9 mouse cellular contexts compared by ENCODE assay signal in genomic region chr11:70014051-70014450, GRCm38 (mm10). TPM values are rescaled to one million over a fixed set of nuclear protein-coding genes. Genes with fewer than 3 reads are reported as not detected.
DNase-seq lines count a peak whose midpoint lies in the region; ATAC-seq and TF ChIP-seq lines count a peak whose summit lies in the region.
"Had no signal": no experiment of that assay in that cellular context is flagged by ENCODE, and none has a peak within 500 bp of the region (broad histone marks: within the 10 kb centered on the region; RNA-seq: fewer than 3 reads in every experiment).

No protein-coding gene starts in this region.

- WGBS in hindbrain, embryonic 10.5 days: 65% methylated on average over 5 of the region's 5 CpGs
- WGBS in hindbrain, embryonic 11.5 days: 59% methylated on average over 5 of the region's 5 CpGs
- WGBS in embryonic facial prominence, embryonic 13.5 days: 61% methylated on average over 5 of the region's 5 CpGs
- WGBS in hindbrain, postnatal 0 days: 71% methylated on average over 5 of the region's 5 CpGs
- 60% methylated on average over 5 of the region's 5 CpGs for WGBS in midbrain, embryonic 13.5 days

- H3K4me2 ChIP-seq in hindbrain, embryonic 11.5 days (replicated peaks; ENCODE audit: low read depth, low read length): no peak overlapping the region
- peak overlapping the region; percentile 85 for H3K4me2 ChIP-seq in embryonic facial prominence, embryonic 13.5 days
- H3K4me2 ChIP-seq in hindbrain, postnatal 0 days (ENCODE audit: low read depth, low read length): no peak overlapping the region
- peak overlapping the region; percentile 91; the same call in 1 of the 2 replicates for H3K4me2 ChIP-seq in midbrain, embryonic 13.5 days (replicated peaks)

- peaks cover 54% of the 10 kb centered on the region for H3K36me3 ChIP-seq in hindbrain, embryonic 10.5 days
- H3K36me3 ChIP-seq in hindbrain, embryonic 11.5 days (ENCODE audit: control insufficient read depth, insufficient read depth, low read length): peaks cover 12% of the 10 kb centered on the region
- peaks cover 53% of the 10 kb centered on the region for H3K36me3 ChIP-seq in embryonic facial prominence, embryonic 13.5 days
- peaks cover 37% of the 10 kb centered on the region for H3K36me3 ChIP-seq in hindbrain, postnatal 0 days (ENCODE audit: insufficient read depth, low read length)
- H3K36me3 ChIP-seq in midbrain, embryonic 13.5 days: peaks cover 46% of the 10 kb centered on the region

- peak overlapping the region; percentile 20; the same call in 1 of the 2 replicates for H3K4me3 ChIP-seq in hindbrain, embryonic 10.5 days
- H3K4me3 ChIP-seq in hindbrain, embryonic 11.5 days (ENCODE audit: low read depth, low read length): no peak overlapping the region
- no peak overlapping the region for H3K4me3 ChIP-seq in embryonic facial prominence, embryonic 13.5 days
- no peak overlapping the region for H3K4me3 ChIP-seq in hindbrain, postnatal 0 days (ENCODE audit: low read length)
- H3K4me3 ChIP-seq in midbrain, embryonic 13.5 days (replicated peaks): peak overlapping the region; percentile 65; the same call in 1 of the 2 replicates

- peaks cover 50% of the 10 kb centered on the region for H3K4me1 ChIP-seq in hindbrain, embryonic 10.5 days (replicated peaks)
- peaks cover 11% of the 10 kb centered on the region for H3K4me1 ChIP-seq in hindbrain, embryonic 11.5 days (replicated peaks; ENCODE audit: control insufficient read depth, insufficient read depth, low read length)
- peaks cover 25% of the 10 kb centered on the region for H3K4me1 ChIP-seq in embryonic facial prominence, embryonic 13.5 days
- H3K4me1 ChIP-seq in hindbrain, postnatal 0 days (ENCODE audit: insufficient read depth, low read length): peaks cover 22% of the 10 kb centered on the region
- H3K4me1 ChIP-seq in midbrain, embryonic 13.5 days (replicated peaks): peaks cover 38% of the 10 kb centered on the region

- H3K27me3 ChIP-seq in hindbrain, embryonic 10.5 days (ENCODE audit: insufficient read depth, poor library complexity, severe bottlenecking): no peaks in the 10 kb centered on the region
- no peaks in the 10 kb centered on the region for H3K27me3 ChIP-seq in hindbrain, embryonic 11.5 days (ENCODE audit: control insufficient read depth, insufficient read depth, low read length)
- H3K27me3 ChIP-seq in embryonic facial prominence, embryonic 13.5 days: no peaks in the 10 kb centered on the region
- no peaks in the 10 kb centered on the region for H3K27me3 ChIP-seq in hindbrain, postnatal 0 days (ENCODE audit: insufficient read depth, low read length)
- no peaks in the 10 kb centered on the region for H3K27me3 ChIP-seq in midbrain, embryonic 13.5 days

- no peak for DNase-seq in hindbrain, embryonic 10.5 days (ENCODE audit: low spot score)
- no peak for DNase-seq in hindbrain, embryonic 11.5 days (ENCODE audit: low spot score)
- DNase-seq in hindbrain, postnatal 0 days (ENCODE audit: low spot score): no peak
- DNase-seq in spleen, adult 18-20 months: no peak
- DNase-seq: cerebellum, adult 9-10 months had no signal

- no peaks in the 10 kb centered on the region for H3K9me3 ChIP-seq in hindbrain, embryonic 10.5 days
- H3K9me3 ChIP-seq in hindbrain, embryonic 11.5 days (ENCODE audit: control insufficient read depth, low read length): no peaks in the 10 kb centered on the region
- no peaks in the 10 kb centered on the region for H3K9me3 ChIP-seq in embryonic facial prominence, embryonic 13.5 days
- no peaks in the 10 kb centered on the region for H3K9me3 ChIP-seq in hindbrain, postnatal 0 days (ENCODE audit: low read length)
- no peaks in the 10 kb centered on the region for H3K9me3 ChIP-seq in midbrain, embryonic 13.5 days
- H3K9me3 ChIP-seq: G1E had no signal

- H3K9ac ChIP-seq in hindbrain, embryonic 11.5 days (ENCODE audit: low read depth, low read length): no peak overlapping the region
- H3K9ac ChIP-seq in embryonic facial prominence, embryonic 13.5 days: peak overlapping the region; percentile 84
- no peak overlapping the region for H3K9ac ChIP-seq in hindbrain, postnatal 0 days (replicated peaks; ENCODE audit: low read length)
- peak overlapping the region; percentile 79; the same call in 1 of the 2 replicates for H3K9ac ChIP-seq in midbrain, embryonic 13.5 days (replicated peaks)

- TF ChIP-seq CTCF in hindbrain, postnatal 0 days (IDR thresholded peaks at IDR 0.05; ENCODE audit: low read depth): peak; percentile 18; the same call in 1 of the 2 replicates

- H3K27ac ChIP-seq in hindbrain, embryonic 10.5 days: no peak overlapping the region; the same call in 1 of the 2 replicates
- H3K27ac ChIP-seq in hindbrain, embryonic 11.5 days (ENCODE audit: low read depth, low read length): no peak overlapping the region
- 0 out of 2 replicates have a peak overlapping the region, but pooled peaks have one; percentile 72 for H3K27ac ChIP-seq in embryonic facial prominence, embryonic 13.5 days
- H3K27ac ChIP-seq in hindbrain, postnatal 0 days: peak overlapping the region; percentile 77; the same call in 1 of the 2 replicates
- H3K27ac ChIP-seq in midbrain, embryonic 13.5 days: no peak overlapping the region

- ATAC-seq in hindbrain, embryonic 11.5 days (ENCODE audit: low FRiP score): no peak
- ATAC-seq in embryonic facial prominence, embryonic 13.5 days (ENCODE audit: insufficient number of reproducible peaks, insufficient read depth, low FRiP score, low TSS enrichment, low read depth): no peak
- no peak for ATAC-seq in hindbrain, postnatal 0 days
- no peak for ATAC-seq in midbrain, embryonic 13.5 days
- no peak for ATAC-seq in erythroid progenitor cell, adult 5-6 weeks (replicated peaks; ENCODE audit: low FRiP score, poor library complexity, severe bottlenecking)

RNA-seq across cellular contexts. Expression of gene Acadvl, which starts 1.2 kb away (rescaled TPM):
- 44.9 and 51.7 TPM in 2 replicates for polyA plus RNA-seq in hindbrain, embryonic 10.5 days (2016; fragmentation: Nextera tagmentation; extraction: Ambion mirVana)
- polyA plus RNA-seq in hindbrain, embryonic 11.5 days (2014; fragmentation: Nextera tagmentation; extraction: Ambion mirVana): 45.1 and 52.1 TPM in 2 replicates
- 78.2 and 82.3 TPM in 2 replicates for polyA plus RNA-seq in embryonic facial prominence, embryonic 13.5 days (2015; fragmentation: Nextera tagmentation; extraction: Ambion mirVana)
- total RNA-seq in hindbrain, postnatal 0 days (2014; rRNA removed): 44.4 and 47.2 TPM in 2 replicates
- polyA plus RNA-seq in hindbrain, postnatal 0 days (2015; fragmentation: Nextera tagmentation; extraction: Ambion mirVana): 65.2 and 75.2 TPM in 2 replicates
- polyA plus RNA-seq in midbrain, embryonic 13.5 days (2015; fragmentation: Nextera tagmentation; extraction: Ambion mirVana): 48.4 and 51.7 TPM in 2 replicates
- total RNA-seq in erythroid progenitor cell, adult 5-6 weeks (2015; ENCODE audit: low replicate concordance): 24.9 and 52.8 TPM in 2 replicates
- total RNA-seq in erythroid progenitor cell, adult 5-6 weeks (2017; ENCODE audit: low replicate concordance): 20.7 and 23.4 TPM in 2 replicates

RNA-seq across cellular contexts. Expression of gene Dlg4, which starts 2.7 kb away (rescaled TPM):
- polyA plus RNA-seq in hindbrain, embryonic 10.5 days (2016; fragmentation: Nextera tagmentation; extraction: Ambion mirVana): 16.4 and 19.9 TPM in 2 replicates
- 13.2 and 18.7 TPM in 2 replicates for polyA plus RNA-seq in hindbrain, embryonic 11.5 days (2014; fragmentation: Nextera tagmentation; extraction: Ambion mirVana)
- 13.1 and 13.5 TPM in 2 replicates for polyA plus RNA-seq in embryonic facial prominence, embryonic 13.5 days (2015; fragmentation: Nextera tagmentation; extraction: Ambion mirVana)
- 209 and 225 TPM in 2 replicates for total RNA-seq in hindbrain, postnatal 0 days (2014; rRNA removed)
- 18.8 and 22.4 TPM in 2 replicates for polyA plus RNA-seq in hindbrain, postnatal 0 days (2015; fragmentation: Nextera tagmentation; extraction: Ambion mirVana)
- 34.9 and 37.2 TPM in 2 replicates for polyA plus RNA-seq in midbrain, embryonic 13.5 days (2015; fragmentation: Nextera tagmentation; extraction: Ambion mirVana)
- not detected in 2 replicates for total RNA-seq in erythroid progenitor cell, adult 5-6 weeks (2015; ENCODE audit: low replicate concordance)
- 1.1 and 2.7 TPM in 2 replicates for total RNA-seq in erythroid progenitor cell, adult 5-6 weeks (2017; ENCODE audit: low replicate concordance)

RNA-seq across cellular contexts. Expression of gene Dvl2, which starts 13.7 kb away (rescaled TPM):
- 50.3 and 51.8 TPM in 2 replicates for polyA plus RNA-seq in hindbrain, embryonic 10.5 days (2016; fragmentation: Nextera tagmentation; extraction: Ambion mirVana)
- polyA plus RNA-seq in hindbrain, embryonic 11.5 days (2014; fragmentation: Nextera tagmentation; extraction: Ambion mirVana): 24.6 and 27.2 TPM in 2 replicates
- 55.0 and 56.8 TPM in 2 replicates for polyA plus RNA-seq in embryonic facial prominence, embryonic 13.5 days (2015; fragmentation: Nextera tagmentation; extraction: Ambion mirVana)
- total RNA-seq in hindbrain, postnatal 0 days (2014; rRNA removed): 20.9 and 37.3 TPM in 2 replicates
- polyA plus RNA-seq in hindbrain, postnatal 0 days (2015; fragmentation: Nextera tagmentation; extraction: Ambion mirVana): 18.1 and 19.3 TPM in 2 replicates
- 27.6 and 35.4 TPM in 2 replicates for polyA plus RNA-seq in midbrain, embryonic 13.5 days (2015; fragmentation: Nextera tagmentation; extraction: Ambion mirVana)
- 2.9 and 4.3 TPM in 2 replicates for total RNA-seq in erythroid progenitor cell, adult 5-6 weeks (2015; ENCODE audit: low replicate concordance)
- 0.30 and 2.4 TPM in 2 replicates for total RNA-seq in erythroid progenitor cell, adult 5-6 weeks (2017; ENCODE audit: low replicate concordance)

RNA-seq across cellular contexts. Expression of gene Phf23, which starts 18.5 kb away (rescaled TPM):
- polyA plus RNA-seq in hindbrain, embryonic 10.5 days (2016; fragmentation: Nextera tagmentation; extraction: Ambion mirVana): 93.7 and 98.1 TPM in 2 replicates
- polyA plus RNA-seq in hindbrain, embryonic 11.5 days (2014; fragmentation: Nextera tagmentation; extraction: Ambion mirVana): 56.7 and 57.5 TPM in 2 replicates
- polyA plus RNA-seq in embryonic facial prominence, embryonic 13.5 days (2015; fragmentation: Nextera tagmentation; extraction: Ambion mirVana): 87.8 and 93.3 TPM in 2 replicates
- 34.3 and 47.9 TPM in 2 replicates for total RNA-seq in hindbrain, postnatal 0 days (2014; rRNA removed)
- polyA plus RNA-seq in hindbrain, postnatal 0 days (2015; fragmentation: Nextera tagmentation; extraction: Ambion mirVana): 44.0 and 46.0 TPM in 2 replicates
- polyA plus RNA-seq in midbrain, embryonic 13.5 days (2015; fragmentation: Nextera tagmentation; extraction: Ambion mirVana): 74.2 and 82.2 TPM in 2 replicates
- total RNA-seq in erythroid progenitor cell, adult 5-6 weeks (2015; ENCODE audit: low replicate concordance): 18.7 and 21.4 TPM in 2 replicates
- total RNA-seq in erythroid progenitor cell, adult 5-6 weeks (2017; ENCODE audit: low replicate concordance): 22.2 and 25.4 TPM in 2 replicates

RNA-seq across cellular contexts. Expression of gene Gabarap, which starts 23.1 kb away (rescaled TPM):
- polyA plus RNA-seq in hindbrain, embryonic 10.5 days (2016; fragmentation: Nextera tagmentation; extraction: Ambion mirVana): 421 and 580 TPM in 2 replicates
- polyA plus RNA-seq in hindbrain, embryonic 11.5 days (2014; fragmentation: Nextera tagmentation; extraction: Ambion mirVana): 621 and 643 TPM in 2 replicates
- 511 and 542 TPM in 2 replicates for polyA plus RNA-seq in embryonic facial prominence, embryonic 13.5 days (2015; fragmentation: Nextera tagmentation; extraction: Ambion mirVana)
- total RNA-seq in hindbrain, postnatal 0 days (2014; rRNA removed): 175 and 209 TPM in 2 replicates
- 548 and 563 TPM in 2 replicates for polyA plus RNA-seq in hindbrain, postnatal 0 days (2015; fragmentation: Nextera tagmentation; extraction: Ambion mirVana)
- polyA plus RNA-seq in midbrain, embryonic 13.5 days (2015; fragmentation: Nextera tagmentation; extraction: Ambion mirVana): 611 and 625 TPM in 2 replicates
- 393 and 394 TPM in 2 replicates for total RNA-seq in erythroid progenitor cell, adult 5-6 weeks (2015; ENCODE audit: low replicate concordance)
- total RNA-seq in erythroid progenitor cell, adult 5-6 weeks (2017; ENCODE audit: low replicate concordance): 161 and 239 TPM in 2 replicates

Comparison
In these comparisons a context has a peak if more than half of its experiments do, and no peak if none do; other contexts are left out.
1. H3K27ac ChIP-seq: peak in embryonic facial prominence, embryonic 13.5 days (single experiment) and hindbrain, postnatal 0 days (single experiment); none in hindbrain, embryonic 10.5 days (single experiment), hindbrain, embryonic 11.5 days (single experiment) and midbrain, embryonic 13.5 days (single experiment).
2. H3K4me3 ChIP-seq: peak in hindbrain, embryonic 10.5 days (single experiment) and midbrain, embryonic 13.5 days (single experiment); none in hindbrain, embryonic 11.5 days (single experiment), embryonic facial prominence, embryonic 13.5 days (single experiment) and hindbrain, postnatal 0 days (single experiment).
3. H3K4me2 ChIP-seq: peak in embryonic facial prominence, embryonic 13.5 days (single experiment) and midbrain, embryonic 13.5 days (single experiment); none in hindbrain, embryonic 11.5 days (single experiment) and hindbrain, postnatal 0 days (single experiment).
4. H3K9ac ChIP-seq: peak in embryonic facial prominence, embryonic 13.5 days (single experiment) and midbrain, embryonic 13.5 days (single experiment); none in hindbrain, embryonic 11.5 days (single experiment) and hindbrain, postnatal 0 days (single experiment).